Mouse (Mus musculus) liver, embryonic 15.5 days (tissue): Measurements from ENCODE around the gene Specc1. TPM values are rescaled to one million over a fixed set of nuclear protein-coding genes. Genes with fewer than 3 reads are reported as not detected.

Source experiments
- ATAC-seq: fragments of 200-750 bp; cut with Nextera tagmentation; 2 replicates; pipeline ENCODE4 v1.8.0; 2017; ENCODE audit warnings: moderate number of reproducible peaks, mild to moderate bottlenecking, moderate library complexity; ENCODE audit not compliant: insufficient read depth
- H3K27ac ChIP-seq: fragments of 300-500 bp; sonication (generic); replicated peaks from 2 replicates; pipeline ENCODE4 v1.5.1; 2015; ENCODE audit warnings: mild to moderate bottlenecking, inconsistent platforms
- H3K27me3 ChIP-seq: fragments of 300-500 bp; sonication (generic); 2 replicates; pipeline ENCODE4 v1.6.1; 2015; ENCODE audit warnings: mild to moderate bottlenecking, inconsistent platforms
- H3K36me3 ChIP-seq: fragments of 300-500 bp; sonication (generic); replicated peaks from 2 replicates; pipeline ENCODE4 v1.6.1; 2015; ENCODE audit warnings: moderate library complexity, mild to moderate bottlenecking, inconsistent platforms
- H3K4me1 ChIP-seq: fragments of 300-500 bp; sonication (generic); replicated peaks from 2 replicates; pipeline ENCODE4 v1.6.1; 2015; ENCODE audit warnings: inconsistent platforms
- H3K4me2 ChIP-seq: fragments of 300-500 bp; sonication (generic); 2 replicates; pipeline ENCODE4 v1.6.1; 2015; ENCODE audit warnings: moderate library complexity, mild to moderate bottlenecking, inconsistent platforms
- H3K4me3 ChIP-seq: fragments of 300-500 bp; sonication (generic); replicated peaks from 2 replicates; pipeline ENCODE4 v1.5.1; 2015; ENCODE audit warnings: mild to moderate bottlenecking, inconsistent platforms
- H3K9ac ChIP-seq: fragments of 300-500 bp; sonication (generic); 2 replicates; pipeline ENCODE4 v1.6.1; 2015; ENCODE audit warnings: moderate library complexity, mild to moderate bottlenecking, inconsistent platforms
- H3K9me3 ChIP-seq: fragments of 300-500 bp; sonication (generic); replicated peaks from 2 replicates; pipeline ENCODE4 v1.6.1; 2016; ENCODE audit warnings: inconsistent platforms
- WGBS: fragments of 180-500 bp; shearing (Covaris S2); methylation state at CpG from one replicate; pipeline ENCODE4 v1.1.7; 2015; ENCODE audit warnings: mixed read lengths; ENCODE audit not compliant: insufficient replicate concordance; 5-methylcytosine and 5-hydroxymethylcytosine counted together
- polyA plus RNA-seq: library from polyadenylated mRNA; unstranded; fragments of >200 nt; fragmentation: Nextera tagmentation; extraction: Ambion mirVana; gene quantifications from 2 replicates; pipeline ENCODE4 v1.2.1, GENCODE M21; 2015

Specc1 gene
- polyA plus RNA-seq, 1 experiment from 2014 or later: 54.4 TPM

DNA sequence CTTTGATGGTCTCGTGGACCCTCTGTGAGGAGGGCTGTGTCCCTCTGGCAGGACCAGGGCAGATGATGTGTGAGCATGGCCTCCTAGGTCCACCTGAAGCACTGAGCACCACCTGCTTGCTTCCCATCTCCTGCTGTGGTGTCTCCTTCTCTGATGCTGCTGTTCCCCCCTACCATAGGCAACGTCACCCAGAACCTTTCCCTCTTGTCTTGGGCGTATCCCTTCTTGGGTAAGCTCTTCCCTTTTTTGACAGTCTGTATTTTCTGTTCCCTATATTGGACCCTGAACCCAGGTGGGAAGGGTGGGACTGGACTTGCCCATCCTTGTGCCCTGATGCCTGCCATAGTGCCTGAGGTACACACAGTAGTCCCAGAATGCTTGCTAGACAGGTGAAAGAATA lies 56.9 kb downstream of the Specc1 start:
- H3K27ac ChIP-seq: no peak overlapping the region
- no peak overlapping the region for H3K9ac ChIP-seq
- 0 out of 2 replicates have a peak, but pooled peaks cover 4% of the 10 kb centered on the region for H3K36me3 ChIP-seq
- H3K4me3 ChIP-seq: no peak overlapping the region
- no peaks in the 10 kb centered on the region for H3K27me3 ChIP-seq
- peaks cover 20% of the 10 kb centered on the region; the same call in 1 of the 2 replicates for H3K4me1 ChIP-seq
- 79% methylated on average over 3 of the region's 3 CpGs for WGBS
- no peak for ATAC-seq
- no peaks in the 10 kb centered on the region for H3K9me3 ChIP-seq
- no peak overlapping the region for H3K4me2 ChIP-seq

DNA sequence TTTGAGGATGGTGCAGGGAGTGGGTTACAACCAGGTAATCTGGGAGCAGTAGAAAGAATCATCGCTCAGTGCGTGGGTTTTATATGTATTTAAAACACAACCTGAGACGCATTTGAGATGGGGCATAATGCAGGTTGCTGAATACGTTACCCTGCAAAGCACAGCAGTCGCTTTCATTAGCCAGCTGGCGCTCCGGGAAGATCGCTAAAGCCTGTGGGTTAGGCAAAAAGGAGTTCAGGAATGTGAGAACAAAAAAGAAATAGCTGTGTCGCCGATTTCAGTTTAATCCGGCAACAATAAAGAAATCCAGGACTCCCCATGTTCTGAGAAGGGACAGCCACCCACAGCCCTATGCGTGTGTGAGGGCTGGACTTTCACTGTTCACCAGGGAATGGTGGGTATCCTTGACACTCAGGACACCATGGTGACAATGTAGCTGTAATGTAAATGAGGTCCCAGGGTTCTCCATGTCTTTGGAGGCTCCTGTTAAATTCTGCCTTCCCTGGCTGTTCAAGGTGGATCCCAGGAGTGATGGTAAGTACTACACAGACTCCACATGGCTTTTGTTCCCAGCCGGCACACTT lies 58.6 kb downstream of the Specc1 start:
- Histone ChIP-seq H3K9me3 (no peaks in the 10 kb centered on the region), H3K9ac (no peak overlapping the region), H3K4me3 (no peak overlapping the region), H3K27me3 (no peaks in the 10 kb centered on the region), H3K36me3 (0 out of 2 replicates have a peak, but pooled peaks cover 4% of the 10 kb centered on the region), H3K4me1 (peaks cover 25% of the 10 kb centered on the region; the same call in 1 of the 2 replicates), H3K27ac (no peak overlapping the region), H3K4me2 (no peak overlapping the region)
- ATAC-seq: no peak
- WGBS: 85% methylated on average over 13 of the region's 13 CpGs

- Histone ChIP-seq H3K9me3 (no peaks in the 10 kb centered on the region), H3K4me3 (no peak overlapping the region), H3K4me1 (peaks cover 16% of the 10 kb centered on the region; the same call in 1 of the 2 replicates), H3K9ac (no peak overlapping the region), H3K4me2 (no peak overlapping the region), H3K27me3 (no peaks in the 10 kb centered on the region), H3K27ac (no peak overlapping the region), H3K36me3 (0 out of 2 replicates have a peak, but pooled peaks cover 4% of the 10 kb centered on the region)
- ATAC-seq: no peak
- WGBS: 46% methylated on average over 2 of the region's 2 CpGs
Measured at GRCm38 (mm10) chr11:62016985-62017384, 60.4 kb downstream of the Specc1 start.

GRCm38 (mm10) chr11:62018315-62019205 lies 62.0 kb downstream of the Specc1 start:
- WGBS: 81% methylated on average over 10 of the region's 10 CpGs
- Histone ChIP-seq H3K9ac (no peak overlapping the region), H3K9me3 (no peaks in the 10 kb centered on the region), H3K27ac (no peak overlapping the region), H3K36me3 (peaks cover 8% of the 10 kb centered on the region; the same call in 1 of the 2 replicates), H3K4me3 (no peak overlapping the region), H3K4me1 (peaks cover 10% of the 10 kb centered on the region; the same call in 1 of the 2 replicates), H3K4me2 (no peak overlapping the region), H3K27me3 (no peaks in the 10 kb centered on the region)
- no peak for ATAC-seq

- Histone ChIP-seq H3K4me2 (no peak overlapping the region), H3K27me3 (no peaks in the 10 kb centered on the region), H3K4me3 (no peak overlapping the region), H3K36me3 (peaks cover 11% of the 10 kb centered on the region; the same call in 1 of the 2 replicates), H3K4me1 (peaks cover 12% of the 10 kb centered on the region; the same call in 1 of the 2 replicates), H3K27ac (no peak overlapping the region), H3K9ac (no peak overlapping the region), H3K9me3 (no peaks in the 10 kb centered on the region)
- no peak for ATAC-seq
- 67% methylated on average over 3 of the region's 3 CpGs for WGBS
Measured at GRCm38 (mm10) chr11:62019857-62020256, 63.3 kb downstream of the Specc1 start.

- Histone ChIP-seq H3K9ac (no peak overlapping the region), H3K27me3 (no peaks in the 10 kb centered on the region), H3K27ac (no peak overlapping the region), H3K4me2 (no peak overlapping the region), H3K9me3 (no peaks in the 10 kb centered on the region), H3K4me3 (no peak overlapping the region), H3K36me3 (peaks cover 16% of the 10 kb centered on the region; the same call in 1 of the 2 replicates), H3K4me1 (peaks cover 12% of the 10 kb centered on the region; the same call in 1 of the 2 replicates)
- 100% methylated on average over 1 of the region's 1 CpGs for WGBS
- no peak for ATAC-seq
Measured at GRCm38 (mm10) chr11:62020898-62021297, 64.3 kb downstream of the Specc1 start.

GRCm38 (mm10) chr11:62022105-62022504 lies 65.5 kb downstream of the Specc1 start:
- H3K4me3 ChIP-seq: no peak overlapping the region
- 73% methylated on average over 3 of the region's 3 CpGs for WGBS
- peaks cover 12% of the 10 kb centered on the region; the same call in 1 of the 2 replicates for H3K36me3 ChIP-seq
- no peaks in the 10 kb centered on the region for H3K9me3 ChIP-seq
- no peaks in the 10 kb centered on the region for H3K27me3 ChIP-seq
- no peak overlapping the region for H3K9ac ChIP-seq
- H3K4me1 ChIP-seq: peaks cover 12% of the 10 kb centered on the region; the same call in 1 of the 2 replicates
- H3K27ac ChIP-seq: no peak overlapping the region
- no peak overlapping the region for H3K4me2 ChIP-seq
- ATAC-seq: no peak

DNA sequence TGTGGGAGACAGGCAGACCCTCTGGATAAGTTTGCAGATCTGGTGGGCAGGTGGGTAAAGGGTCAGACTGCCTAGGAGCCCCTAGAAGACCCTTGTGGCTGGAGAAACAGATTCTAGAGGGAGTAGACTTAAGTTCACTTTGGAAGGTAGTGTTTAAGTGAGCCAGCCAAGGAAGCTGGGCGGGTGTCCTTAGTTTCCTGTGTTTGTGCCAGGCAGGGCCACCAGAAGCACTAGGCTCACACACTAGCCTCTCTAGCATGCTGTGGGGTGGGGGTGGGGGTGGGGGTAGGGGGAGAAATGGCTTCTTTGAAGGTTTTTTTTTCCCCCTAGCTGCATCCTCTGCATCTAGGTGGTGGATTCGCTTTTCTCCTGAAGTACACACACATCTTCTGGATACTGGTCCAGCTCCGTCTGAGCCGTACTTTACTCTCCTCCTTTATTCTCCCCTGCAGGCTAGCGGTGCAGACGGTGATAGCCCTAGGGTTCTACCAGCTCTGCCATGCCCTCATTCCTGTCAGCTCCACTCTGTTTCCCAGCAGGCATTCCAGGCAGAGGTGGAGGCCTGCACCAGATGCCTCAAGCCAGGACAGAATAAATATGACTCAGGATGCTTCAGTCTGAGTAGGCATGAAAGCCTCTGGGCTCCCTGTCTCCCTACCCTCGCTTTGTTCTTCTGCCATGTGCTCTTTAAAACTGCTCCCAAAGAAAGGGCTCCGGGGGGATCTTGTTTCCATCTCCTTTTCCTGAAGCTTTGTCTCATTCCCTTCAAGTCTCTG lies 66.3 kb downstream of the Specc1 start:
- no peaks in the 10 kb centered on the region for H3K27me3 ChIP-seq
- H3K36me3 ChIP-seq: peaks cover 12% of the 10 kb centered on the region
- peaks cover 18% of the 10 kb centered on the region for H3K4me1 ChIP-seq
- no peak overlapping the region for H3K4me2 ChIP-seq
- 89% methylated on average over 8 of the region's 8 CpGs for WGBS
- H3K9ac ChIP-seq: no peak overlapping the region
- no peak for ATAC-seq
- H3K4me3 ChIP-seq: no peak overlapping the region
- H3K9me3 ChIP-seq: no peaks in the 10 kb centered on the region
- no peak overlapping the region for H3K27ac ChIP-seq

GRCm38 (mm10) chr11:62023494-62024233 lies 67.1 kb downstream of the Specc1 start:
- ATAC-seq: no peak
- no peaks in the 10 kb centered on the region for H3K27me3 ChIP-seq
- WGBS: 82% methylated on average over 12 of the region's 12 CpGs
- H3K4me2 ChIP-seq: no peak overlapping the region
- H3K27ac ChIP-seq: no peak overlapping the region
- no peak overlapping the region for H3K9ac ChIP-seq
- H3K9me3 ChIP-seq: no peaks in the 10 kb centered on the region
- peaks cover 18% of the 10 kb centered on the region for H3K4me1 ChIP-seq
- no peak overlapping the region for H3K4me3 ChIP-seq
- peaks cover 12% of the 10 kb centered on the region for H3K36me3 ChIP-seq

- ATAC-seq: no peak
- Histone ChIP-seq H3K27me3 (no peaks in the 10 kb centered on the region), H3K27ac (no peak overlapping the region), H3K36me3 (peaks cover 16% of the 10 kb centered on the region), H3K9me3 (no peaks in the 10 kb centered on the region), H3K9ac (no peak overlapping the region), H3K4me3 (no peak overlapping the region), H3K4me1 (peaks cover 18% of the 10 kb centered on the region), H3K4me2 (no peak overlapping the region)
- 85% methylated on average over 8 of the region's 8 CpGs for WGBS
Measured at GRCm38 (mm10) chr11:62024234-62024601, 67.7 kb downstream of the Specc1 start.
